Mouse (Mus musculus): ENCODE data around the gene Klhl2.

DNA sequence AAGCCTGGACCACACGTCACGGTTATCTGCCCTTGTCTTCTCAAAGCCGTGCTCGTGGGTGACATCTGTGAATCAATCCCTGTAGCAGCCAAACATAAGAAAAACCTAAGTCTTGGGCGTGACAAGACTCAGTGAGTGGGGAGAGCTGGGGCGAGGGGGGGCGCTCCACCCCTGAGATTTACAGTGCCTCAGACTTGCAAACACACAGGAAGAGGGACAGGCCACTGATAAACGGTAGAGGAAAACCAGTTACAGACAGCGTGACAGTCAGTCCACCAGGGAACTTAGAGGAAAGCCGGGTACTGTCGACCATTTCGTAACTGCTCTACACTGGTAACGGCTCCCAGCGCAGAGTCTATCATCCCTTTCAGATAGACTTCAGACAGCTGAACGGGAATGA is 21.4 kb downstream of the Klhl2 start:
- TF ChIP-seq POLR2A (IDR thresholded peaks at IDR 0.05; ENCODE audit: insufficient read length, low read depth) (no peak), REST (IDR thresholded peaks at IDR 0.05; ENCODE audit: insufficient read depth, insufficient read length) (no peak), MAX (IDR thresholded peaks at IDR 0.05; ENCODE audit: low read depth) (no peak), MYOG (IDR thresholded peaks at IDR 0.05; ENCODE audit: control insufficient read depth in 1 of 3, insufficient read depth in 1 of 3, insufficient read length in 2 of 3, low read depth in 2 of 3) (no peak), MYOD1 (IDR thresholded peaks at IDR 0.05; ENCODE audit: control insufficient read depth in 1 of 3, insufficient read length in 2 of 3, low read depth in 2 of 3) (no peak), E2F4 (IDR thresholded peaks at IDR 0.05; ENCODE audit: insufficient read depth) (no peak), USF1 (IDR thresholded peaks at IDR 0.05; ENCODE audit: low read depth) (no peak), TCF12 (IDR thresholded peaks at IDR 0.05; ENCODE audit: insufficient read depth, poor library complexity, severe bottlenecking) (no peak), CEBPB (IDR thresholded peaks at IDR 0.05; ENCODE audit: insufficient read depth, poor library complexity, severe bottlenecking) (no peak), POLR2AphosphoS2 (IDR thresholded peaks at IDR 0.05; ENCODE audit: insufficient read length, low read depth) (no peak), SRF (IDR thresholded peaks at IDR 0.05; ENCODE audit: control insufficient read depth, insufficient read length, low read depth) (no peak)
